Mouse (Mus musculus): ENCODE results near the gene Olfr1507. TPM values are rescaled to one million over a fixed set of nuclear protein-coding genes. Genes with fewer than 3 reads are reported as not detected.

Gene Olfr1507
- not detected for polyA plus RNA-seq (2017; shearing (Covaris generic))

DNA sequence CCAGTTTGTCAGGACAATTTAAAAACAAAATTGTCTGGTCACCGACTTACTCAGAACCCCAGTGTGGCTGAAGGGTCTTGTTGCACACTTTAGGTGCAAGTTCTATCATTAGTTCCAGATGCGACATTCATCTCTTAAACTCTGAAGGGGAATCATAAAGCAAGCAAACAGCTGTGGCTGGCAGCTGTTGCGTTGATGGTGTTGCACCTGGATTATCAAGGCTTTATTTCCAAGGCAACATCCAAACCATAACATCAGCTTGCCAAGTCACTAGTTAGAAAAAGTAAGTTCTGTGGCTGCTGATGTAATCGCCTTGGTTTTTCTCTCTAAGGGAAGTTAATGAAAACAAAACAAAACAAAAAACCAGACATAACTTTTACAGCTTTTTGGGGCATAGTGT lies at the start of gene Olfr1507:
TSS of gene Olfr1507 (minus strand) at position 234 of the 400 bp plus-strand sequence.

GRCm38 (mm10) chr14:52467395-52467794 lies 28.2 kb downstream of the Olfr1507 start, which contains the start of gene Olfr1508:
Gene Olfr1508 (minus strand): TSS chr14:52467495.

DNA sequence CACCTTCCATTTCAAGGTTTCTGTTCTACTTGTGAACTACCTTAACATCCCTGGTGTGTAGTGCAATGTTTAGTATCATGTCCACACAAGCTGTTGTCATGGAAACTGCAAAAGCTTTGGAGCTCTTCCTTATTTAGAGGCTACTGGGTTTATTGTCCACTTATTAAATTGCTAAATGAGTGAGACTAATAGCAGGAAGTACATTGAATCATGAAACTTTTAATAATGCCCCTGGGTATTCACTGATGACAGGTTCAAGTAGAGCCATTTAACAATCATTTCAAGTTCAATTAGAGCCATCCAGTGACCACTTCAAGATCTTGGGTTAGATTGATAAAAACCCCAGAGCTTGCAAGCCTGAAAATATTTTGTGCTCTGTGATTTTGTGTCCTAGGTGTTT lies 52.9 kb downstream of the Olfr1507 start, which contains the start of gene Olfr1509:
TSS of gene Olfr1509 (plus strand) at position 301 of the 400 bp plus-strand sequence.

Other genes starting within 250 kb of the Olfr1507 start
- 51.7 TPM for gene Chd8, start 238.0 kb downstream of the Olfr1507 start, polyA plus RNA-seq (2017; shearing (Covaris generic))
- gene Tox4, start 216.6 kb downstream of the Olfr1507 start, polyA plus RNA-seq (2017; shearing (Covaris generic)) = 107 TPM
- gene Rab2b, start 216.2 kb downstream of the Olfr1507 start, polyA plus RNA-seq (2017; shearing (Covaris generic)) = 22.2 TPM
- gene Mettl3, start 190.6 kb downstream of the Olfr1507 start, polyA plus RNA-seq (2017; shearing (Covaris generic)) = 72.0 TPM
- gene Sall2, start 167.0 kb downstream of the Olfr1507 start, polyA plus RNA-seq (2017; shearing (Covaris generic)) = 3.9 TPM
- not detected for gene Olfr1513, start 139.3 kb downstream of the Olfr1507 start, polyA plus RNA-seq (2017; shearing (Covaris generic))
- gene Olfr1512, start 116.6 kb downstream of the Olfr1507 start, polyA plus RNA-seq (2017; shearing (Covaris generic)) = not detected
- gene Olfr1511, start 98.4 kb downstream of the Olfr1507 start, polyA plus RNA-seq (2017; shearing (Covaris generic)) = not detected
- not detected for gene Olfr1510, start 81.4 kb downstream of the Olfr1507 start, polyA plus RNA-seq (2017; shearing (Covaris generic))
- not detected for gene Olfr1509, start 52.8 kb downstream of the Olfr1507 start, polyA plus RNA-seq (2017; shearing (Covaris generic))
- gene Olfr1508, start 28.3 kb downstream of the Olfr1507 start, polyA plus RNA-seq (2017; shearing (Covaris generic)) = not detected

Measured in activated CD4-positive, CD25-positive, alpha-beta regulatory T cell, adult 9 weeks (primary cell).